Mouse (Mus musculus) intestine, embryonic 15.5 days (tissue): Measurements from ENCODE around the gene Gm9817. TPM values are rescaled to one million over a fixed set of nuclear protein-coding genes. Genes with fewer than 3 reads are reported as not detected.

ENCODE experiments used
- ATAC-seq: fragments of 200-750 bp; cut with Nextera tagmentation; 2 replicates; pipeline ENCODE4 v1.8.0; 2017; ENCODE audit warnings: moderate TSS enrichment, moderate library complexity
- H3K27ac ChIP-seq: fragments of 300-500 bp; sonication (generic); 2 replicates; pipeline ENCODE4 v1.5.1; 2015; ENCODE audit warnings: mild to moderate bottlenecking, inconsistent platforms
- H3K27me3 ChIP-seq: fragments of 300-500 bp; sonication (generic); replicated peaks from 2 replicates; pipeline ENCODE4 v1.6.1; 2015; ENCODE audit warnings: inconsistent platforms
- H3K36me3 ChIP-seq: fragments of 300-500 bp; sonication (generic); 2 replicates; pipeline ENCODE4 v1.6.1; 2015; ENCODE audit warnings: inconsistent platforms
- H3K4me1 ChIP-seq: fragments of 300-500 bp; sonication (generic); replicated peaks from 2 replicates; pipeline ENCODE4 v1.6.1; 2015; ENCODE audit warnings: inconsistent platforms
- H3K4me2 ChIP-seq: fragments of 300-500 bp; sonication (generic); replicated peaks from 2 replicates; pipeline ENCODE4 v1.6.1; 2015; ENCODE audit warnings: mild to moderate bottlenecking, inconsistent platforms
- H3K4me3 ChIP-seq: fragments of 300-500 bp; sonication (generic); replicated peaks from 2 replicates; pipeline ENCODE4 v1.5.1; 2015; ENCODE audit warnings: inconsistent platforms
- H3K9ac ChIP-seq: fragments of 300-500 bp; sonication (generic); 2 replicates; pipeline ENCODE4 v1.6.1; 2015; ENCODE audit warnings: inconsistent platforms
- H3K9me3 ChIP-seq: fragments of 300-500 bp; sonication (generic); 2 replicates; pipeline ENCODE4 v1.6.1; 2016; ENCODE audit warnings: inconsistent platforms
- WGBS: fragments of 180-500 bp; shearing (Covaris S2); methylation state at CpG from one replicate; pipeline ENCODE4 v1.1.7; 2015; 5-methylcytosine and 5-hydroxymethylcytosine counted together
- polyA plus RNA-seq: library from polyadenylated mRNA; unstranded; fragments of >200 nt; fragmentation: Nextera tagmentation; extraction: Ambion mirVana; gene quantifications from 2 replicates; pipeline ENCODE4 v1.2.1, GENCODE M21; 2015

Gene Gm9817
- polyA plus RNA-seq, 1 experiment from 2014 or later = not detected

- 72% methylated on average over 10 of the region's 10 CpGs for WGBS
- Histone ChIP-seq H3K4me2 (no peak overlapping the region), H3K4me3 (no peak overlapping the region), H3K36me3 (no peaks in the 10 kb centered on the region), H3K9ac (no peak overlapping the region), H3K9me3 (no peaks in the 10 kb centered on the region), H3K27ac (no peak overlapping the region), H3K27me3 (no peaks in the 10 kb centered on the region), H3K4me1 (no peaks in the 10 kb centered on the region)
- no peak for ATAC-seq
Measured at GRCm38 (mm10) chr13:45099582-45100229, 21.2 kb downstream of the Gm9817 start.

- H3K36me3 ChIP-seq = no peaks in the 10 kb centered on the region
- no peak for ATAC-seq
- H3K9ac ChIP-seq = no peak overlapping the region
- no peak overlapping the region for H3K4me2 ChIP-seq
- no peak overlapping the region for H3K27ac ChIP-seq
- no peaks in the 10 kb centered on the region for H3K27me3 ChIP-seq
- H3K4me3 ChIP-seq = no peak overlapping the region
- H3K4me1 ChIP-seq = no peaks in the 10 kb centered on the region
- 51% methylated on average over 3 of the region's 3 CpGs for WGBS
- no peaks in the 10 kb centered on the region for H3K9me3 ChIP-seq
Measured at GRCm38 (mm10) chr13:45106480-45106879, 28.0 kb downstream of the Gm9817 start.

- Histone ChIP-seq H3K9ac (no peak overlapping the region), H3K36me3 (no peaks in the 10 kb centered on the region), H3K27ac (no peak overlapping the region), H3K9me3 (no peaks in the 10 kb centered on the region), H3K4me1 (no peaks in the 10 kb centered on the region), H3K4me3 (no peak overlapping the region), H3K4me2 (no peak overlapping the region), H3K27me3 (no peaks in the 10 kb centered on the region)
- ATAC-seq = no peak
- WGBS = 69% methylated on average over 7 of the region's 7 CpGs
Measured at GRCm38 (mm10) chr13:45108851-45109390, 30.4 kb downstream of the Gm9817 start.

GRCm38 (mm10) chr13:45118375-45118774, 39.9 kb downstream of the Gm9817 start:
- 87% methylated on average over 5 of the region's 5 CpGs for WGBS
- Histone ChIP-seq H3K36me3 (no peaks in the 10 kb centered on the region), H3K27ac (no peak overlapping the region), H3K4me3 (no peak overlapping the region), H3K4me2 (no peak overlapping the region), H3K9ac (no peak overlapping the region), H3K4me1 (no peaks in the 10 kb centered on the region), H3K9me3 (no peaks in the 10 kb centered on the region), H3K27me3 (no peaks in the 10 kb centered on the region)
- ATAC-seq = no peak

GRCm38 (mm10) chr13:45118822-45119221, 40.3 kb downstream of the Gm9817 start:
- no peaks in the 10 kb centered on the region for H3K36me3 ChIP-seq
- H3K27me3 ChIP-seq = no peaks in the 10 kb centered on the region
- 74% methylated on average over 3 of the region's 3 CpGs for WGBS
- no peaks in the 10 kb centered on the region for H3K9me3 ChIP-seq
- no peak overlapping the region for H3K27ac ChIP-seq
- H3K9ac ChIP-seq = no peak overlapping the region
- H3K4me2 ChIP-seq = no peak overlapping the region
- ATAC-seq = no peak
- H3K4me3 ChIP-seq = no peak overlapping the region
- H3K4me1 ChIP-seq = no peaks in the 10 kb centered on the region

Other genes with a start within 250 kb of the Gm9817 start
- 62.0 and 63.8 TPM in 2 replicates for gene Dtnbp1, start 76.5 kb upstream of the Gm9817 start, polyA plus RNA-seq